Mouse (Mus musculus) hindbrain, embryonic 16.5 days (tissue): ENCODE data around the gene Gm10337. TPM values are rescaled to one million over a fixed set of nuclear protein-coding genes. Genes with fewer than 3 reads are reported as not detected.
A peak's percentile ranks its signal among the peaks of the same experiment; 100 is the strongest.

Source experiments
- ATAC-seq: fragments of 200-750 bp; cut with Nextera tagmentation; 2 replicates; pipeline ENCODE4 v1.8.0; 2017; ENCODE audit warnings: moderate TSS enrichment, moderate library complexity
- H3K27ac ChIP-seq: fragments of 300-500 bp; sonication (generic); 2 replicates; pipeline ENCODE4 v1.5.1; 2014; ENCODE audit warnings: low read depth, mild to moderate bottlenecking, control low read depth, low read length, moderate library complexity
- H3K27me3 ChIP-seq: fragments of 300-500 bp; sonication (generic); replicated peaks from 2 replicates; pipeline ENCODE4 v1.6.1; 2014; ENCODE audit warnings: low read length; ENCODE audit not compliant: control insufficient read depth, insufficient read depth
- H3K36me3 ChIP-seq: fragments of 300-500 bp; sonication (generic); 2 replicates; pipeline ENCODE4 v1.6.1; 2014; ENCODE audit warnings: mild to moderate bottlenecking, low read length, moderate library complexity, mixed read lengths; ENCODE audit not compliant: control insufficient read depth, insufficient read depth
- H3K4me1 ChIP-seq: fragments of 300-500 bp; sonication (generic); 2 replicates; pipeline ENCODE4 v1.6.1; 2014; ENCODE audit warnings: low read depth, low read length; ENCODE audit not compliant: control insufficient read depth, insufficient read depth
- H3K4me2 ChIP-seq: fragments of 300-500 bp; sonication (generic); 2 replicates; pipeline ENCODE4 v1.6.1; 2014; ENCODE audit warnings: mild to moderate bottlenecking, low read length, control low read depth, moderate library complexity
- H3K4me3 ChIP-seq: fragments of 300-500 bp; sonication (generic); 2 replicates; pipeline ENCODE4 v1.5.1; 2014; ENCODE audit warnings: mild to moderate bottlenecking, low read length, control low read depth, moderate library complexity
- H3K9ac ChIP-seq: fragments of 300-500 bp; sonication (generic); 2 replicates; pipeline ENCODE4 v1.6.1; 2014; ENCODE audit warnings: low read depth, mild to moderate bottlenecking, control low read depth, low read length, moderate library complexity
- H3K9me3 ChIP-seq: fragments of 300-500 bp; sonication (generic); 2 replicates; pipeline ENCODE4 v1.6.1; 2014; ENCODE audit warnings: mild to moderate bottlenecking, low read length, moderate library complexity; ENCODE audit not compliant: control insufficient read depth
- WGBS: fragments of 180-500 bp; shearing (Covaris S2); extraction: QIAGEN DNeasy Blood & Tissue Kit; methylation state at CpG from one replicate; pipeline ENCODE4 v1.1.7; 2014; 5-methylcytosine and 5-hydroxymethylcytosine counted together
- polyA plus RNA-seq: library from polyadenylated mRNA; unstranded; fragments of >200 nt; fragmentation: Nextera tagmentation; extraction: Ambion mirVana; gene quantifications from 2 replicates; pipeline ENCODE4 v1.2.1, GENCODE M21; 2015

Gene Gm10337
- polyA plus RNA-seq, 1 experiment from 2014 or later = 21.8 TPM

- H3K9ac ChIP-seq = peak overlapping the region; percentile 89
- peak overlapping the region; percentile 75 for H3K4me3 ChIP-seq
- peak overlapping the region; percentile 66 for H3K4me2 ChIP-seq
- H3K9me3 ChIP-seq = no peaks in the 10 kb centered on the region
- WGBS = 9% methylated on average over 9 of the region's 9 CpGs
- peaks cover 12% of the 10 kb centered on the region; the same call in 1 of the 2 replicates for H3K36me3 ChIP-seq
- peak overlapping the region; percentile 100 for H3K27ac ChIP-seq
- ATAC-seq = no peak
- H3K27me3 ChIP-seq = no peaks in the 10 kb centered on the region
- peaks cover 29% of the 10 kb centered on the region for H3K4me1 ChIP-seq
These were observed 15.3 kb downstream of the Gm10337 start for GRCm38 (mm10) chr15:102518859-102519201.

GRCm38 (mm10) chr15:102519211-102520141 is 16.0 kb downstream of the Gm10337 start:
- H3K4me2 ChIP-seq = peak overlapping the region; percentile 66
- 71% methylated on average over 16 of the region's 17 CpGs for WGBS
- no peaks in the 10 kb centered on the region for H3K27me3 ChIP-seq
- H3K27ac ChIP-seq = peak overlapping the region; percentile 100
- H3K4me1 ChIP-seq = peaks cover 24% of the 10 kb centered on the region
- peaks cover 13% of the 10 kb centered on the region; the same call in 1 of the 2 replicates for H3K36me3 ChIP-seq
- peak overlapping the region; percentile 89 for H3K9ac ChIP-seq
- H3K9me3 ChIP-seq = no peaks in the 10 kb centered on the region
- ATAC-seq = no peak
- peak overlapping the region; percentile 75 for H3K4me3 ChIP-seq

GRCm38 (mm10) chr15:102520416-102520815 is 16.9 kb downstream of the Gm10337 start:
- H3K4me3 ChIP-seq = no peak overlapping the region
- H3K9me3 ChIP-seq = no peaks in the 10 kb centered on the region
- H3K27me3 ChIP-seq = no peaks in the 10 kb centered on the region
- no peak overlapping the region for H3K27ac ChIP-seq
- peaks cover 15% of the 10 kb centered on the region for H3K4me1 ChIP-seq
- H3K36me3 ChIP-seq = peaks cover 13% of the 10 kb centered on the region; the same call in 1 of the 2 replicates
- 85% methylated on average over 4 of the region's 4 CpGs for WGBS
- no peak overlapping the region for H3K4me2 ChIP-seq
- ATAC-seq = no peak
- H3K9ac ChIP-seq = no peak overlapping the region; the same call in 1 of the 2 replicates

GRCm38 (mm10) chr15:102521480-102521879 is 18.0 kb downstream of the Gm10337 start:
- 90% methylated on average over 4 of the region's 4 CpGs for WGBS
- Histone ChIP-seq H3K4me3 (no peak overlapping the region), H3K27ac (no peak overlapping the region), H3K9me3 (no peaks in the 10 kb centered on the region), H3K36me3 (peaks cover 13% of the 10 kb centered on the region; the same call in 1 of the 2 replicates), H3K9ac (no peak overlapping the region), H3K27me3 (no peaks in the 10 kb centered on the region), H3K4me1 (peaks cover 9% of the 10 kb centered on the region), H3K4me2 (no peak overlapping the region)
- no peak for ATAC-seq

GRCm38 (mm10) chr15:102524892-102525485 is 21.5 kb downstream of the Gm10337 start, which contains the start of gene Npff:
TSS of gene Npff (minus strand) at chr15:102524942.
- no peaks in the 10 kb centered on the region for H3K4me1 ChIP-seq
- H3K36me3 ChIP-seq = peaks cover 20% of the 10 kb centered on the region
- H3K4me2 ChIP-seq = no peak within 1 kb of the TSS
- no peaks in the 10 kb centered on the region for H3K9me3 ChIP-seq
- no peaks in the 10 kb centered on the region for H3K27me3 ChIP-seq
- 0 out of 2 replicates have a peak, but pooled peaks have one; percentile 38 for ATAC-seq
- 3% methylated on average over 3 of the region's 3 CpGs for WGBS
- 0 out of 2 replicates have a peak within 1 kb of the TSS, but pooled peaks have one; percentile 2 for H3K27ac ChIP-seq
- no peak within 1 kb of the TSS for H3K4me3 ChIP-seq
- no peak within 1 kb of the TSS for H3K9ac ChIP-seq

- Histone ChIP-seq H3K9ac (no peak overlapping the region), H3K27me3 (no peaks in the 10 kb centered on the region), H3K36me3 (peaks cover 24% of the 10 kb centered on the region), H3K9me3 (no peaks in the 10 kb centered on the region), H3K27ac (no peak overlapping the region), H3K4me3 (no peak overlapping the region), H3K4me1 (no peaks in the 10 kb centered on the region), H3K4me2 (no peak overlapping the region)
- 92% methylated on average over 6 of the region's 6 CpGs for WGBS
- no peak for ATAC-seq
These were observed 22.8 kb downstream of the Gm10337 start for GRCm38 (mm10) chr15:102526111-102527002.

GRCm38 (mm10) chr15:102527936-102528335 is 24.4 kb downstream of the Gm10337 start:
- peaks cover 19% of the 10 kb centered on the region for H3K36me3 ChIP-seq
- no peak for ATAC-seq
- no peak overlapping the region for H3K4me3 ChIP-seq
- no peak overlapping the region for H3K4me2 ChIP-seq
- H3K4me1 ChIP-seq = no peaks in the 10 kb centered on the region
- H3K27ac ChIP-seq = no peak overlapping the region
- H3K9me3 ChIP-seq = no peaks in the 10 kb centered on the region
- no peaks in the 10 kb centered on the region for H3K27me3 ChIP-seq
- H3K9ac ChIP-seq = no peak overlapping the region
- WGBS = 77% methylated on average over 3 of the region's 3 CpGs

DNA sequence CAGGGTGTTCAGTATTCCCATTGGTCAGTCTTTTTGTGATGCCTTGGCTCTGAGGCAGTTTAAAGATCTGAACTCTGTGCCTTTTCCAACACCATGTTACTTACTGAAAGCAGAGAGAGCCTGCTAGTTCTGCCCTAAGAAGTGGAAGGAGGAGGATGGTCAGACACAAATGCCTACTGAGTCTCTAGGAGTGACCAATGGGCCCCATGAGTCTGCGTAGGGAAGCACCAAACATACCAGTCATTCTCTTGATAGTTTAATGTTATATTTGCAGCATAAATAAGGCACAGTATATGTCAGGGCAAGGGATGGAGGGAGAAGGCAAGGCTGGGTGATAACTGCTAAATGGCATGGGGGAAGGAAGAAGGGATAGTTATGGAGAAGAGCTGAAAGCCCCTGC is 24.9 kb downstream of the Gm10337 start:
- Histone ChIP-seq H3K4me1 (no peaks in the 10 kb centered on the region), H3K27ac (no peak overlapping the region), H3K9ac (no peak overlapping the region), H3K4me2 (no peak overlapping the region), H3K9me3 (no peaks in the 10 kb centered on the region), H3K36me3 (peaks cover 20% of the 10 kb centered on the region), H3K4me3 (no peak overlapping the region), H3K27me3 (no peaks in the 10 kb centered on the region)
- WGBS = 100% methylated on average over 1 of the region's 1 CpGs
- ATAC-seq = no peak
